Mouse (Mus musculus) ES-Bruce4 (cell line): ENCODE results near the gene Vsig2.

ENCODE experiments used
- CTCF ChIP-seq: IDR thresholded peaks from one replicate; pipeline ENCODE4 v1.8.1; 2011; ENCODE audit warnings: low read depth, low read length
- EP300 ChIP-seq: IDR thresholded peaks from 2 replicates; pipeline ENCODE4 v1.6.1; 2011; ENCODE audit warnings: low read depth, low read length; ENCODE audit not compliant: insufficient read depth
- POLR2A ChIP-seq: IDR thresholded peaks from one replicate; pipeline ENCODE4 v1.8.1; 2011; ENCODE audit warnings: low read length; ENCODE audit not compliant: insufficient read depth

GRCm38 (mm10) chr9:37525461-37525860, 13.6 kb upstream of the Vsig2 start:
- no peak for TF ChIP-seq CTCF
- no peak for TF ChIP-seq POLR2A
- TF ChIP-seq EP300 = no peak
